Mouse (Mus musculus) G1E (cell line): ENCODE measurements around the gene Frrs1l. TPM values are rescaled to one million over a fixed set of nuclear protein-coding genes. Genes with fewer than 3 reads are reported as not detected.

Source experiments
- ATAC-seq: 2 replicates; pipeline ENCODE4 v1.8.0; 2016; ENCODE audit warnings: mild to moderate bottlenecking; ENCODE audit not compliant: insufficient number of reproducible peaks, poor library complexity, low FRiP score, severe bottlenecking; ENCODE audit errors: extremely low read depth
- DNase-seq: peaks from one replicate; pipeline ENCODE4 v3.0.0; 2012; ENCODE audit warnings: low spot score
- H3K27me3 ChIP-seq: 2 replicates; pipeline ENCODE4 v1.6.1; 2012; ENCODE audit warnings: mild to moderate bottlenecking, low read length, inconsistent platforms; ENCODE audit not compliant: insufficient read depth
- H3K36me3 ChIP-seq: replicated peaks from 2 replicates; pipeline ENCODE3; 2012; ENCODE audit warnings: mild to moderate bottlenecking, inconsistent platforms
- H3K4me1 ChIP-seq: 2 replicates; pipeline ENCODE4 v1.6.1; 2012; ENCODE audit warnings: low read depth, low read length, inconsistent platforms, mixed read lengths; ENCODE audit not compliant: insufficient read depth
- H3K4me3 ChIP-seq: 2 replicates; pipeline ENCODE4 v1.5.1; 2012; ENCODE audit warnings: low read depth, mild to moderate bottlenecking, inconsistent platforms, low read length, moderate library complexity, mixed read lengths
- H3K9me3 ChIP-seq: replicated peaks from 2 replicates; pipeline ENCODE4 v1.6.1; 2012; ENCODE audit warnings: inconsistent platforms
- CTCF ChIP-seq: IDR thresholded peaks from 2 replicates; pipeline ENCODE4 v1.5.1; 2012; ENCODE audit warnings: low read depth, low read length, inconsistent platforms, mixed read lengths
- GATA1 ChIP-seq: IDR thresholded peaks from 2 replicates; pipeline ENCODE4 v1.6.1; 2012; ENCODE audit warnings: borderline replicate concordance, low read length, inconsistent platforms, mixed read lengths
- GATA2 ChIP-seq: IDR thresholded peaks from 2 replicates; pipeline ENCODE4 v1.6.1; 2012; ENCODE audit warnings: low read depth, low read length, inconsistent platforms, borderline replicate concordance
- POLR2AphosphoS5 ChIP-seq: IDR thresholded peaks from 2 replicates; pipeline ENCODE4 v1.6.1; 2012; ENCODE audit warnings: low read depth, low read length, inconsistent platforms; ENCODE audit not compliant: insufficient replicate concordance
- TAL1 ChIP-seq: conservative IDR thresholded peaks from 2 replicates; pipeline ENCODE4 v1.6.1; 2012; ENCODE audit warnings: low read depth, low read length, inconsistent platforms, mixed read lengths
- polyA plus RNA-seq: library from polyadenylated mRNA; stranded (reverse); fragments of >175 nt; gene quantifications from 2 replicates; pipeline ENCODE4 v1.2.3, GENCODE M21; 2012
- total RNA-seq, 2 experiments: library from RNA; stranded (forward) in 1 of 2; stranded (reverse) in 1 of 2; fragments of 200-1000 nt in 1 of 2; fragments of >200 nt in 1 of 2; fragmentation: Nextera tagmentation in 1 of 2; gene quantifications; 2 replicates each; pipeline ENCODE4 v1.2.3; 2014 to 2017

Gene Frrs1l
- not detected in 2 replicates for total RNA-seq (2014; fragmentation: Nextera tagmentation)
- total RNA-seq (2017): 0.05 and 0.06 TPM in 2 replicates
- polyA plus RNA-seq: not detected in 2 replicates

DNA sequence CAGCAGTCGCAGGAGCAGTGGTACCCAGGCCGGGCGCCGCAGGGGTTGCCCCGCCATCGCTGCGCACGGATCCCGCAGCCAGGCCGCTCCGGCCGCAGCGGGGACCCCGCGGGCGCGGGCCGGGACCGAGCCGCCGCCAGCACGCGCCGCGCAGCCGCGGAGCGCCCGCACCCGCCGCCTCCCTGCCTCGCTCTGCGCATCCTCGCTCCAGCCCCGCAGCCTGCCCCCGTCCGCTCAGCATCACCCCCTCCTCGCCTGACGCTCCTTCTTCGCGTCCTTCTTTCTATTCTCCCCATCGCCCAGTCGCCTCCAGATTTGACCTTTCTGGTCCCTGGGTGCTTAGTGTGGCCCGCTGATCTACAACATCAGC, at the start of gene Frrs1l:
TSS of gene Frrs1l (minus strand) at position 177 of the 370 bp plus-strand sequence.
- no peaks in the 10 kb centered on the region for H3K4me1 ChIP-seq
- DNase-seq: no peak
- no peak for TF ChIP-seq CTCF
- no peak for TF ChIP-seq POLR2AphosphoS5
- TF ChIP-seq GATA1: no peak
- TF ChIP-seq GATA2: no peak
- no peak for TF ChIP-seq TAL1
- peaks cover 14% of the 10 kb centered on the region for H3K9me3 ChIP-seq
- no peaks in the 10 kb centered on the region for H3K27me3 ChIP-seq
- H3K4me3 ChIP-seq: no peak within 1 kb of the TSS; the same call in 1 of the 2 replicates
- ATAC-seq: no peak
- H3K36me3 ChIP-seq: no peaks in the 10 kb centered on the region

DNA sequence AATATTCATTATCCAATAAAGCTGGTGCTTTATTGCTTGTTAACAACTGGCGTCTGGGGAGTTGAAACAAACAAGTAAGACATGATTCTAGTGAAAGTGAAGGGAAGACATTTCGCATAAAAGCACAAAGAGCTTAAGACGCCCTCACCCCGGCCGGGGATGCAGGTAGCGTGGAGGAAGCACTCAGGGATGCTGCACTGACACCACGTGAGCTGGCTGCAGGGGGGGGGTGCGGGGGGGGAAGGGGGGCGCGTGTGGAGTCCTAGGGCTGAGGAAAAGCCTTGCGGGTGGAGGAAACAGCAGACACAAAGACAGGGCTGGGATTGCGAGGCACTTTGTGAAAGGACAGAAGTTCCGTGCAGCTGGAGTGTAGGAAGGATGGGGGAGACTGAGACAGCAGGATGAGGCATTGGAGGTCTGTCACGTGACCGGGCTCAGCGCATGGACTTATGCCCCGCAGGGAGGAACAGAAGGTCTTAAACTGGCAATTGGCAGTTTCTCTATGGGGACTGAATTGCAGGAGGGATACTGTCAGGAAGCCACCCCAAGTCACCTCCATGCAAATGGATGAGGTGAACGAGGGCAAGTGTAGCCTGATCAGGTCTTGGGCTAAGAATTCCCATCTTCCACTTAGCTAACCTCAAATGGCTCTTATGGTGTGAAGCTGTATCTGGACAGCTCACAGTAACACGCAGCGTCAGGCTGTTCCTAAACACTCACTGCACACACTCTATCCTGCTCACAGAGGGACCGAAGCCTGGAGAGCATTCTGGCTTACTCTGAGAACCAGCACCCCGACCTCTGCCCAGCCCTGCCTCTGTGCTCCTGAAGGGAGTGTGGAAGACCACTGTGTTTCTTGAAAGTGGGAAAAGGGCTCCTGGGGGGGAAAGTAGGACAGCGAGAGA, 49.2 kb upstream of the Frrs1l start:
- ATAC-seq (no peak), DNase-seq (no peak)
- Histone ChIP-seq H3K9me3 (peaks cover 57% of the 10 kb centered on the region), H3K36me3 (no peaks in the 10 kb centered on the region), H3K27me3 (no peaks in the 10 kb centered on the region), H3K4me3 (no peak overlapping the region), H3K4me1 (no peaks in the 10 kb centered on the region)
- TF ChIP-seq GATA1: no peak
- TF ChIP-seq CTCF: no peak
- no peak for TF ChIP-seq GATA2
- no peak for TF ChIP-seq TAL1
- TF ChIP-seq POLR2AphosphoS5: no peak

DNA sequence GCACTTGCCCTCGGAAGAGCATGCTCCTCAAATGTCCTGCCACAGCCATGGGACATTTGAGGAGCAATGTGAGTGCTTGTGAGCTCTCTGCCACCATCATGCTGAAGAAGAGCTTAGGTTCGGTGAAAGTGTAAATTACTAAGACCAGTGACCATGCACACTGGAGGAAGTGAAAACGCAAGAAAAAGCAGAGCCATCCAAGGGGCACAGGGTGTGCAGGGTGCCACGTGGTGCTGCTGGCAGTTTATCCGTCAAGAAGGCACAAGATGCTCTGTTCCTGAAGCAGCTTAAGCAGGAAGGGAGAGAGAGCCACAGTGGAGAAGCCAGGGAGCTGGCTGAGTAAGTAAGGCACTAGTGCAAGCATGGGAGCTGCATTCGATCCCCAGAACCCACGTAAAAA, 47.4 kb upstream of the Frrs1l start:
- no peak for TF ChIP-seq GATA2
- TF ChIP-seq GATA1: no peak
- no peak for TF ChIP-seq POLR2AphosphoS5
- TF ChIP-seq CTCF: no peak
- TF ChIP-seq TAL1: no peak
- Histone ChIP-seq H3K9me3 (peaks cover 45% of the 10 kb centered on the region), H3K4me1 (no peaks in the 10 kb centered on the region), H3K36me3 (no peaks in the 10 kb centered on the region), H3K27me3 (no peaks in the 10 kb centered on the region), H3K4me3 (no peak overlapping the region)
- no peak for DNase-seq
- ATAC-seq: no peak

DNA sequence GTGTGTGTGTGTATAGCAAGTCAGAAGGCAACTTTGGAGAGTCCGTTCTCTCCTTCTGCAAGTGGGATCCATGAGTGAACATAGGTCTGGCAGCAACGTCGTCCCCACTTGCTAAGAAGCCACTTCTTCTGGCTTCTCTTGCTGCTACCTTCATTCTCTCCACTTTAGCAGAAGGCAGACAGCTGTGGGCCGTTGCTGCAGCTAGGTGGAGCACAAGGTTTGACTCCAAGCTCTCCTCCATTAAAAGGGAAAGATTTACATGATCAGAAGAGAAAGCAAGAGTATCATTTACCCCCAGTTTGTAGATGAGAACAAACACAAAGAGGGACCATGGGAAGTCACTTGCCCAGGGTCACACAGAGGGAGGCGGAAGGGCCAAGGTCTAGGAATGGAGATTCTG, 44.0 kb upstream of the Frrs1l start:
- H3K4me1 ChIP-seq: no peaks in the 10 kb centered on the region
- no peaks in the 10 kb centered on the region for H3K27me3 ChIP-seq
- TF ChIP-seq GATA2 (no peak), GATA1 (no peak), TAL1 (no peak), CTCF (no peak), POLR2AphosphoS5 (no peak)
- no peak for ATAC-seq
- peaks cover 39% of the 10 kb centered on the region for H3K9me3 ChIP-seq
- no peak overlapping the region for H3K4me3 ChIP-seq
- H3K36me3 ChIP-seq: no peaks in the 10 kb centered on the region
- DNase-seq: no peak

DNA sequence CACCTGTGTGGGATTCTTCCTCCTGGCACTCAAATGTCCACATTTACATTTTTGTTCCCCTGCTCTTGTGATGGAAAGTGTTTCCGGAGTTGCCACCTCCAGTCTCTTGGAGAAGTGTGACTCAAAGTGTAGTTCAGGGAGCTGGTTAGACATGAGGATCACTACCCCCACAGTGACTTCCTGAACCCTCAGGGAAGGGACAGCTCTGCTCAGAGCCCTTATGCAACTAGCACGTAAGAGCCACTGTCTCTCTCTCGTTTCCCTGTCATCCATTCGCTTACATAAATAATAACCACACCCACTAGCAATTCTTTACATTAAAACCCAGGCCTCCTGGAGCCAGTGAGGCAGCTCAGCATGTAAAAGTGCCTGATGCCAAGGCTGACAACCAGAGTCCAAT, 41.2 kb upstream of the Frrs1l start:
- DNase-seq: no peak
- H3K9me3 ChIP-seq: peaks cover 33% of the 10 kb centered on the region
- no peak overlapping the region for H3K4me3 ChIP-seq
- no peaks in the 10 kb centered on the region for H3K4me1 ChIP-seq
- TF ChIP-seq CTCF: no peak
- TF ChIP-seq TAL1: no peak
- no peak for TF ChIP-seq GATA2
- no peak for TF ChIP-seq GATA1
- TF ChIP-seq POLR2AphosphoS5: no peak
- ATAC-seq: no peak
- no peaks in the 10 kb centered on the region for H3K36me3 ChIP-seq
- H3K27me3 ChIP-seq: no peaks in the 10 kb centered on the region

DNA sequence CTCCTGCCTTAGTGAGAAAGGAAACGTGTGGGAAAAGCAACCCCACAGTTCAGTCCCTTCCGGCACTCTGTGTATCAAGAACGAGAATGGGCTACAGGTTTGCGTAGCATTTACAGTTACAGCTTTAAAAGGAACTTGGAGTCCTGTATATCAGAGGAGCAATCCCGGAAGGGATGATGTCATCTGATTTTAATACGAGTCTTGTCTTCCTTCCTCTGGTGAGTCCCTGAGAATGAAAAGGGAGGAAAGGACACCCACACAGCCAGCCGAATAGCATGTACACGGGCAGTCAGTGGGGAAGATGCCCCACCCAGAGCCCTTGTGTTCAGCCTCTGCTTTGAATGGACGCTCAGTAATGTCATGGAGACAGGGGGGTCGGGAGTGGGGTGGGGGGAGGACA, 37.8 kb upstream of the Frrs1l start:
- TF ChIP-seq POLR2AphosphoS5 (no peak), GATA1 (no peak), GATA2 (no peak), CTCF (no peak), TAL1 (no peak)
- Histone ChIP-seq H3K9me3 (peaks cover 35% of the 10 kb centered on the region), H3K36me3 (no peaks in the 10 kb centered on the region), H3K27me3 (no peaks in the 10 kb centered on the region), H3K4me1 (no peaks in the 10 kb centered on the region), H3K4me3 (no peak overlapping the region)
- DNase-seq (no peak), ATAC-seq (no peak)
